Mouse (Mus musculus) midbrain, postnatal 0 days (tissue): ENCODE data around the gene Pex11b. TPM values are rescaled to one million over a fixed set of nuclear protein-coding genes. Genes with fewer than 3 reads are reported as not detected.

Experiments
- ATAC-seq: fragments of 200-750 bp; cut with Nextera tagmentation; 2 replicates; pipeline ENCODE4 v1.8.0; 2017; ENCODE audit warnings: moderate number of reproducible peaks, mild to moderate bottlenecking, moderate TSS enrichment, moderate library complexity; ENCODE audit not compliant: low FRiP score
- DNase-seq: peaks from one replicate; pipeline ENCODE4 v3.0.0-alpha.2; 2015; ENCODE audit warnings: low spot score
- H3K27ac ChIP-seq: fragments of 300-500 bp; sonication (generic); 2 replicates; pipeline ENCODE4 v1.5.1; 2014; ENCODE audit warnings: low read depth, mild to moderate bottlenecking, low read length, mixed read lengths
- H3K27me3 ChIP-seq: fragments of 300-500 bp; sonication (generic); 2 replicates; pipeline ENCODE4 v1.6.1; 2014; ENCODE audit warnings: low read length, control low read depth, mixed read lengths; ENCODE audit not compliant: insufficient read depth
- H3K36me3 ChIP-seq: fragments of 300-500 bp; sonication (generic); 2 replicates; pipeline ENCODE4 v1.6.1; 2014; ENCODE audit warnings: low read length, control low read depth, mixed read lengths; ENCODE audit not compliant: insufficient read depth
- H3K4me1 ChIP-seq: fragments of 300-500 bp; sonication (generic); 2 replicates; pipeline ENCODE4 v1.6.1; 2014; ENCODE audit warnings: mild to moderate bottlenecking, control low read depth, antibody characterized with exemption, low read length, mixed read lengths; ENCODE audit not compliant: insufficient read depth
- H3K4me2 ChIP-seq: fragments of 300-500 bp; sonication (generic); 2 replicates; pipeline ENCODE4 v1.6.1; 2014; ENCODE audit warnings: low read depth, mild to moderate bottlenecking, low read length, mixed read lengths; ENCODE audit not compliant: poor library complexity, severe bottlenecking
- H3K4me3 ChIP-seq: fragments of 300-500 bp; sonication (generic); 2 replicates; pipeline ENCODE4 v1.5.1; 2014; ENCODE audit warnings: low read depth, mild to moderate bottlenecking, low read length, moderate library complexity
- H3K9ac ChIP-seq: fragments of 300-500 bp; sonication (generic); replicated peaks from 2 replicates; pipeline ENCODE4 v1.6.1; 2014; ENCODE audit warnings: mild to moderate bottlenecking, low read length, moderate library complexity, mixed read lengths; ENCODE audit not compliant: poor library complexity, severe bottlenecking
- H3K9me3 ChIP-seq: fragments of 300-500 bp; sonication (generic); 2 replicates; pipeline ENCODE4 v1.6.1; 2016; ENCODE audit warnings: low read length, control low read depth
- CTCF ChIP-seq: IDR thresholded peaks from 2 replicates; pipeline ENCODE4 v1.5.1; 2016; ENCODE audit warnings: antibody characterized with exemption, mild to moderate bottlenecking
- WGBS: fragments of 180-500 bp; shearing (Covaris S2); extraction: QIAGEN DNeasy Blood & Tissue Kit; methylation state at CpG from one replicate; pipeline ENCODE4 v1.1.7; 2014; 5-methylcytosine and 5-hydroxymethylcytosine counted together
- polyA plus RNA-seq: library from polyadenylated mRNA; unstranded; fragments of >200 nt; fragmentation: Nextera tagmentation; extraction: Ambion mirVana; gene quantifications from 2 replicates; pipeline ENCODE4 v1.2.1, GENCODE M21; 2015
- total RNA-seq: library from RNA; depleted of rRNA; stranded (reverse); fragments of >200 nt; gene quantifications from 2 replicates; pipeline ENCODE4 v1.2.3, GENCODE M21; 2014; rRNA removed

Pex11b gene
- total and polyA plus RNA-seq, 2 experiments from 2014 or later, result 52.3 to 75.9 TPM

DNA sequence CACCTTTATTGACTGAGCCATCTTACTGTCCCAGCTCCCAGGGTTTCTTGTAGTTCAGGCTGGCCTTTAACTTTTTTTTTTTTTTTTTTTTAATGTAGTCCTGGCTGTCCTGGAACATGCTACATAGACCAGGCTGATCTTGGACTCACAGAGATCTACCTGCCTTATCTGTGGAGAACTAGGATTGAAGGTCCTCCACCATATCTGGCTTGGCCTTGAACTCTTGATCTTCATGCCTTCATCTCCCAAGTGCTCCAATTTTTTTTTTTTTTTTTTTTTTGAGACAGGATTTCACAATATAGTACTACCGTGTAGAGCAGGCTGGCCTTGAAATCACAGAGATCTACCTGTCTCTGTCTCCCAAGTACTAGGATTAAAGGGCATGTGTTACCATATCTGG is 58.4 kb downstream of the Pex11b start:
- DNase-seq, result no peak
- Histone ChIP-seq H3K9ac (no peak overlapping the region), H3K27ac (no peak overlapping the region), H3K4me2 (no peak overlapping the region), H3K4me3 (no peak overlapping the region), H3K9me3 (no peaks in the 10 kb centered on the region), H3K36me3 (no peaks in the 10 kb centered on the region), H3K27me3 (no peaks in the 10 kb centered on the region), H3K4me1 (peaks cover 4% of the 10 kb centered on the region; the same call in 1 of the 2 replicates)
- 86% methylated on average over 1 of the region's 1 CpGs for WGBS
- no peak for ATAC-seq
- TF ChIP-seq CTCF, result no peak

Other genes starting within 250 kb of the Pex11b start
- not detected in 2 replicates for gene BC107364, start 183.1 kb upstream of the Pex11b start, total RNA-seq
- not detected in 2 replicates for gene BC107364, start 183.1 kb upstream of the Pex11b start, polyA plus RNA-seq
- 2.0 and 2.1 TPM in 2 replicates for gene Hfe2, start 110.2 kb upstream of the Pex11b start, total RNA-seq
- 2.0 and 2.7 TPM in 2 replicates for gene Hfe2, start 110.2 kb upstream of the Pex11b start, polyA plus RNA-seq
- gene Txnip, start 77.4 kb upstream of the Pex11b start, total RNA-seq, result 145 and 222 TPM in 2 replicates
- gene Txnip, start 77.4 kb upstream of the Pex11b start, polyA plus RNA-seq, result 108 and 116 TPM in 2 replicates
- not detected in 2 replicates for gene Gm16253, start 58.4 kb upstream of the Pex11b start, total RNA-seq
- gene Gm16253, start 58.4 kb upstream of the Pex11b start, polyA plus RNA-seq, result 0.52 TPM in 1 of 2 replicates, not detected in the other
- 13.2 and 16.2 TPM in 2 replicates for gene Polr3gl, start 41.2 kb upstream of the Pex11b start, total RNA-seq
- gene Polr3gl, start 41.2 kb upstream of the Pex11b start, polyA plus RNA-seq, result 29.4 and 32.0 TPM in 2 replicates
- 21.5 and 32.7 TPM in 2 replicates for gene Ankrd34a, start 38.7 kb upstream of the Pex11b start, total RNA-seq
- 16.3 and 21.0 TPM in 2 replicates for gene Ankrd34a, start 38.7 kb upstream of the Pex11b start, polyA plus RNA-seq
- 38.0 and 52.9 TPM in 2 replicates for gene Lix1l, start 34.2 kb upstream of the Pex11b start, total RNA-seq
- gene Lix1l, start 34.2 kb upstream of the Pex11b start, polyA plus RNA-seq, result 3.2 TPM in 2 replicates
- gene Rbm8a, start 5.4 kb upstream of the Pex11b start, total RNA-seq, result 23.8 and 25.0 TPM in 2 replicates
- gene Rbm8a, start 5.4 kb upstream of the Pex11b start, polyA plus RNA-seq, result 115 and 118 TPM in 2 replicates
- gene Gm42957, start 98 bp downstream of the Pex11b start, total RNA-seq, result 0.44 and 1.4 TPM in 2 replicates
- 0.05 and 0.06 TPM in 2 replicates for gene Gm42957, start 98 bp downstream of the Pex11b start, polyA plus RNA-seq
- 3.0 and 3.3 TPM in 2 replicates for gene Itga10, start 10.2 kb downstream of the Pex11b start, total RNA-seq
- gene Itga10, start 10.2 kb downstream of the Pex11b start, polyA plus RNA-seq, result 0.83 and 1.0 TPM in 2 replicates
- 4.9 and 8.5 TPM in 2 replicates for gene Ankrd35, start 34.8 kb downstream of the Pex11b start, total RNA-seq
- gene Ankrd35, start 34.8 kb downstream of the Pex11b start, polyA plus RNA-seq, result 3.7 and 4.3 TPM in 2 replicates
- 33.1 and 46.0 TPM in 2 replicates for gene Pias3, start 61.0 kb downstream of the Pex11b start, total RNA-seq
- gene Pias3, start 61.0 kb downstream of the Pex11b start, polyA plus RNA-seq, result 44.2 and 49.7 TPM in 2 replicates
- gene Nudt17, start 73.2 kb downstream of the Pex11b start, total RNA-seq, result 6.5 and 11.9 TPM in 2 replicates
- gene Nudt17, start 73.2 kb downstream of the Pex11b start, polyA plus RNA-seq, result 18.5 and 20.6 TPM in 2 replicates
- 12.6 and 14.7 TPM in 2 replicates for gene Polr3c, start 92.3 kb downstream of the Pex11b start, total RNA-seq
- 26.4 and 30.7 TPM in 2 replicates for gene Polr3c, start 92.3 kb downstream of the Pex11b start, polyA plus RNA-seq
- 59.6 and 63.4 TPM in 2 replicates for gene Rnf115, start 92.3 kb downstream of the Pex11b start, total RNA-seq
- gene Rnf115, start 92.3 kb downstream of the Pex11b start, polyA plus RNA-seq, result 71.8 and 76.5 TPM in 2 replicates
- 0.27 TPM in 1 of 2 replicates, not detected in the other for gene Pdzk1, start 193.9 kb downstream of the Pex11b start, total RNA-seq
- gene Pdzk1, start 193.9 kb downstream of the Pex11b start, polyA plus RNA-seq, result 0.14 TPM in 1 of 2 replicates, not detected in the other
- not detected in 2 replicates for gene Cd160, start 194.0 kb downstream of the Pex11b start, total RNA-seq
- 0.06 and 0.21 TPM in 2 replicates for gene Cd160, start 194.0 kb downstream of the Pex11b start, polyA plus RNA-seq